Mouse (Mus musculus) adrenal gland, postnatal 25 days (tissue): Measurements from ENCODE around the gene Chrnb1. TPM values are rescaled to one million over a fixed set of nuclear protein-coding genes. Genes with fewer than 3 reads are reported as not detected.

Experiments
- DNase-seq: peaks from one replicate; pipeline ENCODE4 v3.0.0; 2021; ENCODE audit warnings: mixed read lengths
- total RNA-seq: library from RNA; stranded (reverse); gene quantifications from 2 replicates; pipeline ENCODE4 v1.2.3, GENCODE M21; 2021

The Chrnb1 gene
- total RNA-seq, 1 experiment from 2014 or later: 1.8 TPM

DNA sequence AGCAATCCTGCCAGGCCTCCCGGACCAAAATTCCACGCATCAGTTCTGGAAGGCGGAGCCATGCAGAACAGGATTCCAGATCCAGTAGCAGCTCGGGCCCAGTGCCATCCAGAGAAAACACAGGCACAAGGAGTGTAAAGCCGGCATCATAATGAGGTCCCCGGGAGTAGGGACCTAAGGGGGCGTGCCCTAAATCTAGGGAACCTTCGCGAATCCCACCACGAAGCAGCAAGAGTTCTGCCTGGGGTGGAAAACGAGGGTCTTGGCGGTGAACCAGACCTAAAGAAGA is 8.9 kb upstream of the Chrnb1 start:
- no peak for DNase-seq

DNA sequence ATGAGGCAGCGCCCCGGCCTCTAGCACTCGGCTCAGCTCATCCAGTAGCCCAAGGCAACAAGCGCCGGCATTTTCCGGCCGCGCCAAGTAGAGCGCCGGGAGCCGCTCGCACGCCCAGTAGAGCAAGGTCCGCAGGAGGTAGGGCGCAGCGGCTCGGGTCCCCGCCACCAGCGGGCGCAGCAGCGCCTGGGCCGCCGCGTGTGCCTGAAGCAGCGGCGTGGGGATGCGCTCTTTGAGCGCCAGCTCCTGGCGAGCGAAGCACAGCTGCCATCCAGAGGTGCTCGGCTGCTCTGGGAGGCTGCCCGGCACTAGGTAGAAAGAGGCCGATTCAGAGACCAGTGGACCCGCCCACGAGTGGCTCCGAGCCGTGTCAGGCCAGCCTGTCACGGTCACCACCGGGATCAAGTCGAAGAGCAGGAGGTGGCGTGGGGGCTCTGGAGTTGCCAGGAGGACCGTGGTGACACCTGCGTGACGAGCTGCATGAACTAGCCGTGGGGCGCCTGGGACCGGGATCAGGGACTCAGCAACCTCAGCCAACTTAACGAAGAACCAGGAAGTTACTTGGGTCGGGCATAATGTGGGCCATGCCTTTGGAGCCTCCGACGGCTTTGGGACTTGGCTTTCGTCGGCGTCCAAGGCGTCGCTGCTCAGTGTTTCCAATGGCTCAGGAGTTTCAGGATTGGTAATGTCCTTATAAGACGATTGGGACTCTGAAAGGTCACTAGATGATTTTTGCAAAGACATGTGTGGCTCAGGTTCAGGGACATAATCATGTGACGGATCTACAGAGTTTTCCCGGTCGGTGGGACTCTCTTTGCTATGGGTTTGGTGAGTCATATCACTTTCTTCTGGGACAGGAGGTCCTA is 8.3 kb upstream of the Chrnb1 start:
- peak; percentile 83 for DNase-seq

DNA sequence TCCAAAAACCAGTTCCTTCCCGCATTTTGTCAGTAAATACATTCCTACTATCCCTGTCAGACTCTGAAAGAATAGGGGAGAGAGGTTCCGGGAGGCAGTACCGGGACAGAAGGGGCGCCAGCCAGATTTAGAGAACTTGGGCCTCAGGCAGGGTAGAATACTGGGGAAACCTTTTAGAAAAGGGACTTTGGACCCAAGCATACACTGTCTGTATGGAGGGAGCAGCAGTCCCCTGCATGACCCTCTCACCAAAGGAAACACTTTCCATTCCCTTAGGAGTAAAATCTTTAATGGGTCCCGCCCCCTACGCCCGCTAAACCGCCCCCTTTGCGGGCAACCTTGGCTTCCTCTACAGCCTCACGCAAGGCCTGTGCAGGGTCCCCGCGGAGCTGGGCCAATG is 7.6 kb upstream of the Chrnb1 start:
- DNase-seq: no peak

DNA sequence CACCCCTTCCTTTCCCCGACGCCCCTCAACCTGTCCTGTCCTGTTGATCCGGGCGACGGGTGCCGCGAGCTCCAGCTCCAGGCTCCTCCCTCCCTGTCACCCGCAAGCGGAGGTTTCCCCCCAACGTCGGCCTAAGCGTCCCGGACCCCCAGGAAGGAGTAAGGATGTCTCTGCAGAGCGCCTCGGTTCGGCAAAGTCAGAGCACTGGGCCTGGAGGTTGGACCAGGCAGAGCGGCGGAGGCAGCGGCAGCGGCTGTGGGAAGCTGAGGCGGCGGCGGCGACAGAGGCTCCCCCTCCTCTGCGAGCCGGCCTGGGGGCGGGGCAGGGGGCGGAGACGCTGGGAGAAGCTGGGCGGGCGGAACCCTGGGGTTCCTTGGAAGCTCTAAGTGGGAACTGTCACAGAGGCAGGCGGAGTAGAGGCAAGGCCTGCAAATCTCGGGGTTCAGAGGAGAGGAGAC is 6.9 kb upstream of the Chrnb1 start:
- peak; percentile 94 for DNase-seq

DNA sequence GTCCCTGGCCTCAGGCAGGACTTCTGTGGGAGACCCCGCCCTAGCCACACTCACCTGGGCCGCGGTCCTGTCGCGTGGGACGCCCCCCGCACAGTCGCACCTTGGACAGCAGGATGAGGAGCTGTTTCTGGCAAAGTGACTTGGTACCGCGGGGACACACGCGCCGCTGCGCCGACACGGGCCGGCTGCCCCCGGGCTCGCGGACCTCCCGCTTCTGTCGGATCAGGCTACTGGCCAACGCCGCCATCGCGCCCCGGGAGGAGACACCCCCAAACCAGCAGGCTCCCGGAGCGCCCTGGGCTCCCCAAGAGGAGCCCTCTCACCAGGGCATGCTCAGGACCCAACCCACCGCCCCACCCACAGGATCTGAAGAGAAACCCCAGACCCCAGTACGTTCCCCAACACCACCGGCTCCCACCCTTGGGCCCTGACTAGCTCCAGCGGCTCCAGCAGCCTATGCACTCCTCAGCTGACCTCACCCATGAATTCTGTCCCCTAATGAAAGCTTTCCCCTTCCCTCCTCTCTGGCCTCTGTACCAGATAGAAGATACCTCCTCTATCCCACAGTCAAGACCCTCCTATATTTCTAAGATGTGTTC is 5.7 kb upstream of the Chrnb1 start, which contains the start of gene Fgf11:
Gene Fgf11 (minus strand): TSS at position 479 of the 599 bp plus-strand sequence.
- DNase-seq: no peak

DNA sequence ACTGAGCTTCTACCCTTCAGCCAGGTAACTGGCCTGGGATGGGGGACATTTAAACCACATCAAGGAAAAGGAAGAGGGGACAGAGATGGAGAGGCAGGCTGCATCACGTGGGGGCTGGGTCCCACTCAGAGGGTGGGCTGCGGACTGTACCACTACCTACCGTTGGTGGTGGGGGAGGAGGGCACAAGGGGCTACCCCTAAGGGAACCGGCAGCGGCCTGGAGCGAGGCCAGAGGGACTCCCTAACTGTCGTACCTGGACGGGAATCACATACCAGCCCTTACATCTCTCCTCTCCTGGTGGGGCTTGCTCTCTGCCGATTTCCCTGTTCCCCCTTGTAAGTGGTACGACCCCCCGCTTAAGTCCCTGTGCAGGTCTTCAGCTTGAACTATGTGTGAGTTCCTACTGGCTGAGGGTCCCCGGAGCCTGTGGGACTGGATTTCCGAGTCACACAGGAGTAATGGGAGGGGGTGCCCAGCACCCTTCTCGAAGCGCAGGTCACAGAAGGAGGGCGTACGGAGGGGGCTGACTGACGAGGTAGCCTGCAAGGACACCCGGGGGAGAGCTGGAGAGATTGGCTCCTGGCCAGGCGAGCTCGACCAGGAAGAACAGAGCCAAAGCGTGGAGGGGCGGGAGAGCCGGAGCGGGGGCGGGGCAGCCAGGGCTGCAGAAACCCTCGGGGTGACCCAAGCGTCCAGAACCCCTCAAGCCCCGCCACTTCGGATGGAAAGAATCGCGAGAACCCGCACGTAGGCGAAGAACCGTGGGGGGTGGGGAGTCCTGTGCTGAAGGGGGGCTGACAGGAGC is 4.9 kb upstream of the Chrnb1 start:
- peak; percentile 67 for DNase-seq

DNA sequence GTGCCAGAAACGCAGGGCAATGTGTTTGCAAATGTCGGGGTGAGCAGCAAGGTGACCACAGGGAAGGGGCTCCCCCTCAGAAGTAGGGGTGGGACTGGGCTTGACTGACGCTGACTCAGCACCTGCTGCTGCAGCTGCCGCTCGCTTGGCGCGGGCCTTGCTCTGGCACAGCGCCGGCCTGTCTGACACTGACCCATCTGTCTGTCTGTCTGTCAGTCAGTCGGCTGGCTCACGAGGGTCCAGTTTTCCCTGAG is 4.3 kb upstream of the Chrnb1 start:
- DNase-seq: peak; percentile 41

DNA sequence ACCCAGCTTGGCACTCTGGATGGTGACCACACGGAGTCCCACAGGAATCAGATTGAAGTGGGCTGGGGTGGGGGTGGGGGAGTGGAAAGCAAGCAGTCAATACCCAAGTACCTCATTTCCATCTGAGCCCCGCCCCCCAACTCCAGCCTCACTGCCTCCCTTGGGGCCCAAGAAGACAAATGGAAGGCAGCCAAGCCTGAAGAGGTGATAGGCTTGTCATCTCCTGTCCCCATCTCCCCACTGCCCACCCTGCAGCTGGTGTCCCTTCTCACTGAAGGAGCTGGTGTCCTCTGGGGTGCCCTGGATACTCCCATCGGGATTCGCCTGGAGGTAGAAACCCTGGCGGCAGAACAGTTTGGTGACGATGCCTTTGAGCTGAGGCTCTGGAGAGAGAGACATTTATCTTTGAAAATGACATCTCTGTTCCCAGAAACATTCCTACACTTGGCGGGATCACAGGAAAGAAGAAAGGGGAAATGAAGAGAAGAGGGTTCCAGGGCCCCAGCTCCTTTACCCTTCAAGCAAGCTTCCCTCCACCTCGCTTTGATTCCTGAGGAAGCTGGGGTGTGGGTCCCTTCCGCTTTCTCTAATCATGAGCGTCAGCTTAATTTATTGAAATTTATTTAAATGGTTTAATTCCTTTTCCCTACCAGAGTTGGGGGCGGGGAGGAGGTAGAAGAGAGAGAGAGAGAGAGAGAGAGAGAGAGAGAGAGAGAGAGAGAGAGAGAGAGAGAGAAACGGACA is 3.8 kb upstream of the Chrnb1 start:
- no peak for DNase-seq

DNA sequence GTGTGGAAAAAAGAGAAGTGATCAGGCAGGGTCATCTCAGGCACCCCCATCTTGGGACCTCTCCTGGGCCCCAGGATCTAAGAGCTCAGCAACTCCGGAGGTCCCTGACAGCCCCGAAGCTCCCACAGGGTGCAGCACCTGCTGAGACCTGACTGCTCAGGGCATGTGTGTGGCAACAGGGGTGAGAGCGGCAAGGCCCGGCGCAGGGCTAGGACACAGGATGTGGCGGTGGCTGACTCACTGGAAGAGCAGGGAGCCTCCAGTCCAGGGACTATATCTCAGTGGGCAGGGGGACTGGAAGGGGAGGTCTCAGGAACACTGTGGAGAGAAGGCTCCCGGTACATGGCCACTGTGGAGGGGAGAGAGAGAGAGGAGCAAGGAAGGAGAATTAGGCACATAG is 2.2 kb upstream of the Chrnb1 start:
- no peak for DNase-seq

DNA sequence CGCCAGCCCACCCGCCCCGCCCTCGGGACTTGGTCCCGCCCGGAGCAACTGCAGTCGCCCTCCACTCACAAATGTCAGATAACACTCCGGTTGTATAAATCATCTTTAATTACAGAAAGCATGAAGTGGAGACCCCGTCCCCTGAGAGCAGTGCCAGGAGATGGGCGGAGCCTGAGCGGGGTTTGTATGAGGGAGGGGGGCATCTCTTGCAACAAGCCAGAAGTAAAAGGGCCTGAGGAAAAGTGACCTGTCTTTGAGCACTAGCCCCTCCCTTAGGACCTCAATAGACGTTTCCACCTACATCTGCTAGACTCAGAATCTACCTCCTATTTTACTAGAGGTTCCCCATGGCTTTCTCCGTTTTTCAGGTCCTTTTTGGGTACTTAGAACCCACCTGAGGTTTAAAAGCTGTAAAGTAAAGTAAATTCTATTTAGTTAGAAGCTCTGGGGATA is 266 bp upstream of the Chrnb1 start:
- DNase-seq: no peak

DNA sequence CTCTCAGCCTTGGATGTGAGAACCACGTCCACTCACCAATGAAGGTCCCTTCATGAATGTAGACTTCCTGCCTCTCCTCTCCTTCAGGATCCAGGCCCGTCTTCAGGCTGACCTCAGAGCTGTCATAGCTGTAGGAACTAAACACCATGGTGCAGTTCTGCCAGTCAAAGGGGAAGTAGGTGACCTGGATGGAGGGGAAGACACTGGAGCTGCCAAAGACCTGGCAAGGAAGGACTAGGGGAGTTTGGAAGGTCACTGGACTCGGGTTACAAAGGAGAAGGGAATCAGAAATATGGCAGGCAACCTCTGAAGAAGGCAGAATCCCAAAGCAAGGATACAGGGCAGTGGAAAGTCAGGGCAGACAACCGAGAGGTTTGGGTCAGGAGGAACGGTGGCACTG is 2.3 kb downstream of the Chrnb1 start:
- no peak for DNase-seq

DNA sequence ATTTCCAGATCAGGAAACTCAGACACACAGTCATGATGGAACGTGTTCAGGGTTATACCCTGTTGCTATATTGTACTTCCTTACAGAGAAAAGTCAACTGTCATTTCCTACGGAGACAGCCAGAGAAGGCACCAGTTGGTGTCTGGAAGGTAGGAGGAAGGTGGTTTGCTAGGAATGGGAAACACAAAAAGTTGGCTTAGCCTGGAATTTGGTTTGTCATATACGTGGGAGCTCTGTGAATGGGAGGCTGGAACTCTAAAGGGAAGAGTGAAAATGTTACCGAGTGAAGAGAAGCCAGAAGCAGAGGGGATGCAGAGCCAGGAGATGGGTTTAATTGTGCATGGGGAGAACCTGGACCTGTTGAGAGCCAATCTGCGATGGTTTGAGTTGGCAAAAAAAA is 4.3 kb downstream of the Chrnb1 start:
- DNase-seq: no peak

DNA sequence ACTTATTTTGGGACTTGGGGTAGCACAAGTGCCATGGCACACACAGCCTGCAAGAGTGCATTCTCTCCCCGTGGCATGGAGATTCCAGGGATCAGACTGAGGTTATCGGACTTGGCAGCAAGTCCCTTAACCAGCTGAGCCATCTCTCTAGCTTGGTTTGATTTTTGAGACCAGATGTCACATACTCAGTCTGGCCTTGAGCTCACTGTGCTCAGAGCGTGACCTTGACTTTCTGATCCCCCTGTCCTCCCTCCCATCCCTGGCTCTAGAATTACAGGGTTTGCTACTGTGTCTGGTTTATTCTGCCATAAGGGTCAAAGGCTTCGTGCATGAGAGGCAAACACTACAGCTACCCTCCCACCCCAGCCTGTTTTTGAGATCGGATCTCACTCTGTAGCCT is 6.3 kb downstream of the Chrnb1 start:
- no peak for DNase-seq

DNA sequence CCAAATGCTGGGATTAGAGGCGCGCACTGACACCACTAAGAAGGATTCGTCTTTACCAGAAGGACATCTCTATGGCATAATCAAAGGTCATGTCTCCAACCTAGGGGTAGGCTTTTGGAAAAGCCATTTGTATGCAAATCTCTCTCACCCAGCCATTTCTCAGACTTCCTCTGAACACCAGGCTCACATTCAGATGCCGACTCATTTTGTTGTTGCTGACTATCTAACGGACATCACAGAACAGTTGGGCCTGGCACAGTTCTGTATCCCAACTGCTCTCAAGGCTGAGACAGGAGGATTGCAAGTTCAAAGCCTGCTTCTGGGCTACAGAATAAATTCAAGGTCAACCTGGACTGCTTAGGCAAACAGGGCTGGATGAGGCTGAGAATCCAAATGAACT is 8.4 kb downstream of the Chrnb1 start:
- DNase-seq: no peak

DNA sequence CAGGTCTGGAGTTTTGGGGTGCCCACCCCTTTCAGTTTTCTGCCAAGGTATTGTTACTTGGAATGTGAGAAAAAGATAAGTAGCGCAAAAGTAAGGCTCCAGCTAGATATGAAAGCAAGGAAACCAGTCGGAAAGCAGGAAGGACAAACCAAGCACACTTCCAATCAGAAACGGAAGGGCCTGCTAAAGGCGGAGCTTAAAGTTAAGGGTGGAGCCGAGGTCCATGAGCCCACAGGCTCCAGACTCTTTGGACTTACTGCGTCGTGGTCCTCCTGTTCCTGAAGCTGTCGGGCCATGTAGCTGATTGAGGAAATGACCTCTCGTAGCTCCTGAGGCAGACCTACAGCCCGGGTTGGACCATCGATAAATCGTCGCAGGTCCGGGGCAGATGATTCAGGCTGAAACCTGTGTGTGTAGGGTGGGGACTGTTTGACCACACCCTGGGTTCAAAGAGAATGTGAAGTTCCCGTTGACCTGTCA is 10.9 kb downstream of the Chrnb1 start:
- no peak for DNase-seq

DNA sequence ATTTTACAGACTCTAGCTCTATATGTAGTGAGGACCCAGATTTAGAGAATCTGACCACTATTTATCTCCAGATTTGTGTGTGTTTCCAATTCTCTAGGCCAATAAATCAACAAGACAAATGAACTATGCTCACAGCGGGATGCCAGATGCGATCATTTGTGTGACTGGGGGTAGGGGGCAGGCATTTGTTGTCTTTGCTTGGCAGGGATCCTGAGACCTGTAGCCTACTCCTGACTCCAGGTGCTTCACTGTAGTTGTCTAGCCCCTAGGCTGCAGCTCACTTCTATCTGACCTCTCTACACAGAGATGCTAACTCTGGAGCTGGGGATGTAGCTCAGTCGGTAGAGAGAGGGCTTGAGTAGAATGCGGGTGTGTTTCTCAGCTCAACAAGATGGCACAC is 13.9 kb downstream of the Chrnb1 start:
- no peak for DNase-seq

DNA sequence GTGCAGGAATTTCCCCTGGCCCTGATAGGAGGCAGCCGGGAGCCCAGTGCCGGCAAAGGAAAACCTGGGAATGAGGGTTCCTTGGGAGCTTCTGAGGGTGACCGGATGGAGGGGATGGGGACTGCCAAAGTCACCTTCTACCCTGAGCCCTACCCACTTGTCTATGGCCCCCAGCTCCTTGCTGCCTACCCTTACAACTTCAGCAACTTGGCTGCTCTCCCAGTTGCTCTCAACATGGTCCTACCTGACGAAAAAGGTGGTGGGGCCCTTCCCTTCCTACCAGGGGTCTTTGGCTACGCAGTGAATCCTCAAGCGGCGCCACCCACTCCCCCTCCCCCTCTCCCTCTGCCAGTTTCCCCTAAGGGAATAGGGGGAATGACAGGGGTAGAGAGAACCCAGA is 16.8 kb downstream of the Chrnb1 start:
- DNase-seq: no peak

DNA sequence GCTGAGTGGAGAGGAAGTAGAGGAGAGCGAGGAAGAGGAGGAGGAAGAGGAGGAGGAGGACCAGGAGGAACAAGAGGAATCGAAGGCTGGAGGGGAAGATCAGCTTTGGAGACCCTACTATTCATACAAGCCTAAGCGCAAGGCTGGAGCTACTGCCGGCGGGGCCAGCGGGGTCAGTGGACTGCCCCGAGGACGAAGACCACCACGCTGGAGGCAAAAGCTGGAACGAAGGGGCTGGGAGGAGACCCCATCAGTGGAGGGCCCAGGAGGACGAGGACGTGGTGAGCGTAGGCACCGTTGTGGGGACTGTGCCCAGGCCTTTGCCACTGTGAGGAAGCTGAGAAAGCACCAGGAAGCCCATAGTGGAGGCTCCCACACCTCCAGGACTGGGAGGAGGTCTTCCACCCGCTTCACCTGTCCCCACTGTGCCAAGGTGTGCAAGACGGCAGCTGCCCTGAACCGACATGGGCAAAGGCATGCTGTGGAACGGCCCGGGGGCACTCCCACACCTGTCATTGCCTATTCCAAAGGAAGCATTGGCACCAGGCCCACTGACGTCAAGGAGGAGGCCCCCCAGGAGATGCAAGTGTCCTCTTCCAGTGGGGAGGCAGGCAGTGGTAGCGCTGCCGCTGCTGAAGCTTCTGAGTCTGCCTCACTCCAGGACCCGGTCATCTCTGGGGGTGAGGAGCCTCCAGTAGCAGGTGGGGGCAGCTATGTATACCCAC is 17.3 kb downstream of the Chrnb1 start:
- DNase-seq: no peak

DNA sequence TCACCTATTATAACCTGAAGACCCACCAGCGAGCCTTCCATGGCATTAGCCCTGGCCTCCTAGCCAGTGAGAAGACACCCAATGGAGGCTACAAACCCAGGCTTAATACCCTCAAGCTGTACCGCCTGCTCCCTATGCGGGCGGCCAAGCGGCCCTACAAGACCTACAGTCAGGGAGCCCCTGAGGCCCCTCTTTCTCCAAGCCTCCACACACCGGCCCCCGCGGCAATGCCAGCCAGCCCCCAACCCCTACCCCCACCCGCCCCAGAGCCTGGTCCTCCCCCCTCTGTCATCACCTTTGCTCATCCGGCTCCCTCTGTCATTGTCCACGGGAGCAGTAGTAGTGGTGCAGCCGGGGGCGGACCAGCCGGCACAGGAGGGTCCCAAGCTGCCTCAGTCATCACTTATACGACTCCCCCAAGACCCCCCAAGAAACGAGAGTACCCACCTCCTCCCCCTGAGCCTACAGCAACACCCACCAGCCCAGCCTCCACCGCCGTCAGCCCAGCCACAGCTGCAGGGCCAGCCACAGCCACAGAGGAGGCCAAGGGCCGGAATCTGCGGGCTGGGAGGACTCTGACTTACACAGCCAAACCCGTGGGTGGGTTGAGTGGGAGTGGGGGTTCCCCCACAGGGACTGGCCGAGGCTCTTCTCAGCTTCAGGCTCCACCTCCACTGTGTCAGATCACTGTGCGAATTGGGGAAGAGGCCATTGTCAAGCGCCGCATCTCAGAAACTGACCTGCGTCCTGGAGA is 18.1 kb downstream of the Chrnb1 start:
- DNase-seq: no peak

DNA sequence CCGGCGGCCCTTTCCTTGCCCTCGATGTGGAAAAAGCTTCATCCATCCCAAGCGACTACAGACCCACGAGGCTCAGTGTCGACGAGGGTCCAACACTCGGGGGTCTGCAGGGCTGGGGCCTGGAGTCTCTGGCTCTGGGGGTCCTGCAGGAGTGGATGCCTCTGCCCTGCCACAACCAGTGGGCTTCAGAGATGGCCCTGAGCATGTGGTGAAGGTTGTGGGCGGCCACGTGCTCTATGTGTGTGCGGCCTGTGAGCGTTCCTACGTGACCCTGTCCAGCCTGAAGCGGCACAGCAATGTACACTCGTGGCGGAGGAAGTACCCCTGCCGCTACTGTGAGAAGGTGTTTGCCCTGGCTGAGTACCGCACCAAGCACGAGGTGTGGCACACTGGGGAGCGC is 19.3 kb downstream of the Chrnb1 start:
- DNase-seq: no peak

DNA sequence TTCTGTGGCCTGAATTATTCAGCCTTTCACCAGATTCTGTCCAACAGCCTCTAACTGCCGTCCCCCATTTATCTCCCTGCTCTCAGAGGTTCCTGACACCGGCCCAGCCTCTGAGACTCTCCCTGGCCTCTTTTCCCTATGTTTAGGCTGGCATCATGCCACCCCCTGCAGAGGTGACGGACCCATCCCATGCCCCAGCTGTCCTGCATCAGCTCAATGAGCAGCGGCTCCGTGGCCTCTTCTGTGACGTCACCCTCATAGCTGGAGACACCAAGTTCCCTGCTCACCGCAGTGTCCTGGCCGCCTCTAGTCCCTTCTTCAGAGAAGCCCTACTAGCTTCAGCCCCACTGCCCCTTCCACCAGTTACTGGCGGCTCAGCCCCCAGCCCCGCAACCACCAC is 20.0 kb downstream of the Chrnb1 start:
- DNase-seq: no peak
